Mouse (Mus musculus) T-helper 17 cell (primary cell): Measurements from ENCODE around the gene Phyh.

Experiments
- in situ Hi-C, 2 experiments: fragments of 300-600 bp; cut with MboI, MseI; formaldehyde crosslinking; loops; 1 replicate in 1 of 2; 2 replicates in 1 of 2; pipeline ENCODE4 v1.15.1; 2025; ENCODE audit warnings: high pct_unique_total_duplicates in 2 of 2

Gene Phyh

DNA sequence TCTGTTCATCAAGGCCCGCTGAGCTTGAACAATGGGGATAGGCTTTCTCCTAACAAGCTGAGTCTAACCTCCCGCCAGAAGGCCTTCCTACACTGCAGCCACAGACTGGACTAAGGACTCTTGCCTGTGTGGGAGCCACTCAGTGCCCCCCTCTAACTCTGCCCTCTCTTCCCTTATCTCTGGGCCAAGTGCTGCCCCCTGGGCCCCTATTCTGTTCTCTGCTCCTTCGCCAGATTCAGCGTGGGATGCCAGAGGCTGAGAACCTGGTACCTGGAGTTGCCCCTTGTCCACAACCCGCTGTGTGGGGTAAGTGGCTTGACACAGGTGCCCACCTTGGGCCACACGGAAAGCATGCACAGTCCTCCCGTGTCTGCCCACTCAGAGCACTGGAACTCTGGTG lies 4.9 kb upstream of the Phyh start:
- in situ Hi-C loops, result loop anchor here in 1 of 2 experiments (5.0 to 10.0 kb wide), 2 partner anchors 88 to 1431 kb away; no protein-coding TSS in a partner anchor

DNA sequence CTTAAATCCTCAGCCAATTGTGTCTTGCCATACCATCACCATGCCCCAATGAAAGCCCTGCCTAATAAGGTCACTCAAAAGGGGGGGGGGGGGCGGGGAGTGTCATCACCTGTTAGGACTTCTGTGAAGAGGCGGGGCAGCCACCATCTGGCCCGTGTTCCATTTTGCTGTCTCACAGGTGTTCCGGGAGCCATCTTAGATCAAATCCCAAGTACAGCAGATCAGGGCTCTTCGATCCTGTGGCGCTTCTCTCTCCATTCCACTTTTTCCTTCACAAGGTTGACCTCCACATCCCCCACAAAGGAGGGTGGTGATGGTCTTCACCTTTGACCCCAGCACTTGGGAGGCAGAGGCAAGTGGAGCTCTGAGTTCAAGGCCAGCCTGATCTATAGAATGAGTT lies 2.8 kb upstream of the Phyh start:
- in situ Hi-C loops, result loop anchor here (5.0 to 10.0 kb wide), 2 partner anchors 76 to 1429 kb away; no protein-coding TSS in a partner anchor

DNA sequence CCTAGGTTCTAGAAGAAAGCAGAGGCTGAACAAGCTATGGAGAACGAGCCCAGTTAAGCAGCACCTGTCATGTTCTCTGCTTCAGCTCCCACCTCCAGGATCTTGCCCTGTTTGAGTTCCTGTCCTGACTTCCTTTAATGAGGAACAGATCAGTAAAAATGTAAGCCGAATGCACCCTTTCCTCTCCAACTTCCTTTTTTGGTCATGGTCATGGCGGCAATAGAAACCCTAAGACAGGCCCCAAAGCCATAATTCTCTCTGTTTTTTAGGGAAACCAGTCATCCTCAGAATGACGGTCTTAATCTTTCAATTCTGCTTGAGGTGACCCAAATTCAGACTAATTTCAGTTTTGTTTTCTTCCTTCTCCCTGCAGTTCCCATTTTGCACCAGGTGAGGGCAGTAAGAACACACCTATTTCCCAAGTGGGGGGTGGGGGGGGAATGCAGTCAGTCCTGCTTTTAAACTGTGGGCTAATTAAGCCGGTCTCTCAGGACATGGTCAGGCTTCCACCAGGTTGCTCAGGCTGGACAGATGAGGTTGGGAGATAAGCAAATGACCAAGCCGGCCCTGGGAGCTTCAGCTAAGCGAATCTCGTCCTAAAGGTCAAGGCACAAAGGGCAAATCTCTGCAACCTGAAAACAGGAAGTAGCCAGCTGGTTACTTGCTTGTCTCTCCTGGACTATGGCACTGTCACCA lies 1.3 kb upstream of the Phyh start:
- in situ Hi-C loops, result loop anchor here (5.0 to 10.0 kb wide), 2 partner anchors 75 to 1427 kb away; no protein-coding TSS in a partner anchor

DNA sequence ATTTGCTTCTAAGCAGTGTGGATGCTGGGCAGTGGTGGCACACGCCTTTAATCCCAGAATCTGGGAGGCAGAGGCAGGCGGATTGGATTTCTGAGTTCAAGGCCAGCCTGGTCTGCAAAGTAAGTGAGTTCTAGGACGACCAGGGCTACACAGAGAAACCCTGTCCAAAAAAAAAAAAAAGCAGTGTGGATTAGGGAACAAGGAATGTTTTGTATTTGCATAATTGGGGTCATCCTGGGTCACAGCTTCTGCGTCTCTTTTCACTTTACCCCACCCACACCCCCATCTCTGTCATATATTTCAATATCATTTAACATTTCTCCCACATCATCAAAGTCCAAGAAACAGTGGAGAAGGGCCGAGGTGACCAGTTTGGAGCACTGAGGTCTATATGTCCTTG lies 2.2 kb downstream of the Phyh start:
- in situ Hi-C loops, result loop anchor here in 1 of 2 experiments (10.0 kb wide), 1 partner anchor 604 kb away; no protein-coding TSS in a partner anchor

DNA sequence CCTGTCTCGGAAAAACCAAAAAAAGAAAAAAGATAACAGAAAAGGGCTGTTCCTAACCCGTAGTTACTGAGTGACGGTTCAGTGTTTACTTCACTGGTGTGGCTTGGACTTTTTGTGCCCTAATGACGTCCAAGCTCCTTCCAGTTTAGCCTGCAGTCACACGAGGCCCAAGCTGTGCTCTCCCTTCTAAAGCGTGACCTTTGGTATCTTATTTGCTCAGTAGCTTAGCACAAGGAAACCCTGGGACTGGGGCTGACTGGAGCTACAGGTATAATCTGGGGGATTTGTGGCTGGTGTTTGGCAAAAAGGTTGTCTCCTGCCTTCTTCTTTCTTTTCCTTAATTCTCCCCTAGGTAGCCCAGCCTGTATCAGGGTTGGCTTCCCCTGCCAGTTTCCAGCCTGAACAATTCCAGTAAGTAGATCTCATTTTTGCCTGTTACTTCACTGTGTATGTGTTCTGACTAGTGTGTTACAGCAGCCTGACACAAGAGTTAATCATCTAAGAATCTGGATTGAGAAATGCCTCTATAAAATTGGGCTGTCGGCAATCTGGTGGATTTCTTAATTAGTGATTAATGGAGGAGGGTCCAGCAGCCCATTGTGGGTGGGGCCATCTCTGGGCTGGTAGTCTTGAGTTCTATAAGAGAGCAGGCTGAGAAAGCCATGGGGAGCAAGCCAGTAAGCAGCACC lies 3.8 kb downstream of the Phyh start:
- in situ Hi-C loops, result loop anchor here in 1 of 2 experiments (10.0 kb wide), 1 partner anchor 602 kb away; no protein-coding TSS in a partner anchor

DNA sequence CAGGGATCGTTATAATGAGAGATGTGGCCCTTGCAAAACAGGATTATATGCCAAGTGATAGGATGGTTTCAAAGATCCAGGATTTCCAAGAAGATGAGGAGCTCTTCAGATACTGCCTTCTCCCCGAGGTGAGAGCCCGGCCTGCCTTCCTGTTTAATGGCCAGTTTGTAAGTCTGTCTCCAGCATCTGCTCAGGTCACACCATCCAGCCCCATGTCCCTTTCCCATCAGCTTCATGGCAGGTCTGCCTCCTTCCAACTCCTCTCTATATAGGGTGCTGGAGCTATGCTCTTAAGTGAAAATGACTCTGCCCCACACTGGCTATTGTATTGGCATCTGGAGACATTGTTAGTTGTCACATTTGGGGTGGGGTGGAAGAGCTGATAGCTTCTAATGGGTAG lies 8.6 kb downstream of the Phyh start:
- in situ Hi-C loops, result loop anchor here (5.0 to 10.0 kb wide), 2 partner anchors 45 to 597 kb away; no protein-coding TSS in a partner anchor

DNA sequence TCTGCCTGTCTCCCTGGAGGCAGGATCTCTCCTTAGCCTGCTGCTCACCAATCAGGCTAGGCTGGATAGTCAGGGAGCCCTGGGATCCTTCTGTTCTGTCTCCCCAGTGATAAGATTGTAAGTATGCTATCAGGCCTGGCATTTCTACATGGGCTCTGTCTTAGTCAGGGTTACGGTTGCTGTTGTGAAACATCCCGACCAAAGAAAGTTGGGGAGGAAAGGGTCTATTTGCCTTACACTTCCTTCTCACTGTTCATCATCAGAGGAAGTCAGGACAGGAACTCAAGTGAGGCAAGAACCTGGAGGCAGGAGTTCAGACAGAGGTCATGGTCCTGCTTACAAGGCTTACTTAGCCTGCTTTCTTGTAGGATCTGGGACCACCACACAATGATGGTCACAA lies 10.4 kb downstream of the Phyh start:
- in situ Hi-C loops, result loop anchor here (5.0 to 10.0 kb wide), 2 partner anchors 43 to 596 kb away; no protein-coding TSS in a partner anchor

DNA sequence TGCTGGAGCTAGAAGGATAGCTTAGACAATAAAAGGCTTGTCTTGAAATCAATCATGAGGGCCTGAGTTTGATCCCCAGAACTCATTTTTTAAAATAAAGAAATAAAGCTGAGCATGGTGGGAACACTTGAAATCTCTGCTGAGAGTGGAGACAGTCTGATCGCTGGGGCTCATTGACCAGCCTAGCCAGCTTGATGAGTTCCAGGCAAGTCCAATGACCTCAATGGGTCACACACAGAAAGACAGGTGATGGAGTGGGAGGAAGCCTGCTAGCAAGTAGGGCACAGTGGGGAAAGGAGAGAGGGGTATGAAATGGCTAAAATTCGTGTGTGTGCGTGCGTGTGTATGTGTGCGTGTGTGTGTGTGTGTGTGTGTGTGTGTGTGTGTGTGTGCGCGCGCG lies 15.7 kb downstream of the Phyh start:
- in situ Hi-C loops, result no loop called here

DNA sequence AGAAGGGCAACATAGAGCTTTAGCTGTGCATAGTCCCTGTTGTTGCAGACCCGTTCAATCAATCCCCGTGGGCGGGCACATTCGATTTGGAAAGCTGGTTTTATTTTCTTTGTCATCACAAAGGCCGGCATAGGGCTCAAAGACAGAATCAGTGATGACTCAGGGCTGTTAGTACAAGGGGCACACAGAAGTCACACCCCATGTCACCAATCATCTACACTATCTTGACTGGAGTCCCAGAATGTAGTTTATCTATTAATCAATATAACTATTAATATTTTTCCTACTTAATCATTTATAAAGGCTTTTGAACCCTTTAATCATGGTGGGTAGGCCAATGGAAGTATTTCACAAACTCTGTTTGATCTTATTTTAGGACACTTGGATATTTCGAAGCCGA lies 19.1 kb downstream of the Phyh start:
- in situ Hi-C loops, result no loop called here

DNA sequence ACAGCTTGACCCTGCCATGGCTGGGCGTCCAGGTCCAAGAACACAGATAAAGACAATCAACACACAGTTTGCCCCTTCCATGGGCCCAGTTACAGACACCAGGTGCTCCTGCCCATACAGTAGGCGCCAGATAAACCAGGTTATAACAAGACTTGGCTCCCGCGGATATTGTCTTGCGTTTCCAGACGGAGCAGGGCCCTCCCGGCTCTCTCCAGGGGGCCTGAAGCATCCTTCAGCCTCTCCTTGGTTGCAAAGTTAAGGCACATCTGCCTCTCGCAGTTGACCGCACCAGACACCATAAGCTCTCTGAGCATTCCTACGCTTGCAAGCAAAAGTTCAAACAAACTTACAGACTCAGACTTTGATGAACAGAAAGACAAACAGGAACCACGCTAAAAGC lies 22.0 kb downstream of the Phyh start:
- in situ Hi-C loops, result no loop called here

DNA sequence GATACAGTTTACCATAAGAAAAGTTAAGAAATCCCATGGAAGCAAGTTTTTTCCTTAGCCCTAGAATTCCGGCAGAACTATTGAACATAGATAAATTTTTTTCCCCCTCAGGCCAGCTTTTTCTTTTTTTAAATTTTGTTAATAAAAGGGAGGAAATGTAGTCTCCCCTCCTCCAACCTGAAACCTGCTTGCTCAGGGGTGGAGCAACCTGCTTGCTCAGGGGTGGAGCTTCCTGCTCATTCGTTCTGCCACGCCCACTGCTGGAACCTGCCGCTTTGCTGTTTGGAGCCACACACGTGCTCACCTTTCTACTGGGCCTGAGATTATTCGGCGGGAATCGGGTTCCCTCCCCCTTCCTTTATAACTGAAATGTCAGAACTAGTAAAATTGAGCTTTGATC lies 30.9 kb downstream of the Phyh start:
- in situ Hi-C loops, result loop anchor here in 1 of 2 experiments (25.0 kb wide), 1 partner anchor 912 kb away; no protein-coding TSS in a partner anchor

DNA sequence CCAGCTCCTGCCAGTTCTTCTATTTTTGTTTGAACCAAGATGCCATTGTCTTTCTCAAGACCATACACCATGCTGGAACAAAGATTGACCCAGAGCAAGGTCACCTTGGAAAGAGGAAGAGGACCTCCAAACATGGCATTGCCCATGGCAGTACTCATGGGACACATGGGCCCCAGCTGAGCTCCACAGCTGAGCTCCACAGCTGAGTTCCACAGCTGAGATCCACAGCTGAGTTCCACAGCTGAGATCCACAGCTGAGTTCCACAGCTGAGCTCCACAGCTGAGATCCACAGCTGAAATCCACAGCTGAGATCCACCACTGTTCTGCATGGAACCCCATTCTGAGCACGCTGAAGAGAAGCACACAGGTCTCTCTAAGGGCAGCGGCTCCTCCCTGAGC lies 32.2 kb downstream of the Phyh start:
- in situ Hi-C loops, result loop anchor here in 1 of 2 experiments (25.0 kb wide), 1 partner anchor 914 kb away; no protein-coding TSS in a partner anchor

DNA sequence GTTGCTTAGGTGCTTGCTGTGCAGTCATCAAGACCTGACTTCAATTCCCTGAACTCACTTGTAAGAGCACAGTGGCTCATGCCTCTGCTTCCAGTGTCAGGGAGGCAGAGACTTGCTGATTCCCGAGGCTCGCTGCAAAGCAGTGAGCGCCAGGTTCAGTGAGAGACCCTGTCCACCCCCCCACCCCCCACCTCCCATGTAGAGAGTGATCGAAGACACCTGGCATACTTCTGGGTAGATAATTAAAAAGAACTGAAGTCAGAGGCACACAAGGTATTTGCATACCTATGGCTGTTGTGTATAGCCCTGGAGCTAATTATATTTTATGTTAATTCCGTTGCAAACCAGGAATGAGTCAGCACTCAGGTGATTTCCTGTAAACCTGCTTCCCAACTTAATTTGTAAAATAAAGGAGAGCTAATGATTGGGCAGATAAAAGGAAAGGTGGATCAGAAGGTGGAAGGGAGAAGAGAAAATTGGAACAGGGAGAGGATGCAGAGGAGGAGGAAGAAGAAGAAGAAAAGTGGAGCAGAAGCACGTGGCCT lies 35.5 kb downstream of the Phyh start:
- in situ Hi-C loops, result loop anchor here in 1 of 2 experiments (25.0 kb wide), 1 partner anchor 917 kb away; no protein-coding TSS in a partner anchor

DNA sequence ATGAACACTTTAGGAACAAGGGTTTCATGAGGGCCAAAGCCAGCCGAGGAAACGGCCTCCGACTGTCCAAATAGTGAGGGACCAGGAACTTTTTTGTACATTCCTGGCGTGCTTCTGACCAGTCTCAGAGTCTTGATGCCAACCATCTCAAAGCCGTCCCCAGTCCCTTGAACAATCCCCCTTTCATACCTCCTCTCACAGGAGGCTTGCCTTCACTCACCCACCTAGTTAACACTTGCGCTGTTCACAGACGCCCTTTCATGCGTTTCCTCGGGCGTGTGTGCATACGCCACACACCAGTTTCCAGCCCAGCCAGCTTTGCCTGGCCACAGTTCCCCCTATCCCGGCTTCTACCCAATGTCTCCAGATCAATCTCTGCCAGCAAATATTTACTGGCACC lies 39.2 kb downstream of the Phyh start:
- in situ Hi-C loops, result loop anchor here in 1 of 2 experiments (25.0 kb wide), 1 partner anchor 921 kb away; no protein-coding TSS in a partner anchor

DNA sequence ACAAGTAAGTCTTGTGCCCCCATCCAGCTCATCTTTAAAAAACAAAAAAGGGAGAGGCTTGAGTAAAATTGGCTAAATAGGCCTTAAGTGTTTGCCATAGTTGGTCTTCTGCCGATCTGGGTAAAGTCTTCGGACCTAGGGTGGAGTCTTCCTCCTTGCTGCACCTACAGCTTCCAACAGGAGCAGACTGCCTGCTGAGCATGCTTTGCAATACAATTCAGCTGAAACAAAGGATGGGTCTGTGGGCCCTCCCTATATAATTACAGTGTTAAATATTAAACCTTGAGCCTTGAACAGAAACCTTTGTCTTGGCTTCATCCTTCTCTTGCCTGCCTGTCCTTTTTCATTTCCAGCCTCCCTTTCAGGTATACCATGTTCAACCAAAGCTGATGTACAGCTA lies 49.0 kb downstream of the Phyh start:
- in situ Hi-C loops, result loop anchor here in 1 of 2 experiments (25.0 kb wide), 1 partner anchor 931 kb away; no protein-coding TSS in a partner anchor

DNA sequence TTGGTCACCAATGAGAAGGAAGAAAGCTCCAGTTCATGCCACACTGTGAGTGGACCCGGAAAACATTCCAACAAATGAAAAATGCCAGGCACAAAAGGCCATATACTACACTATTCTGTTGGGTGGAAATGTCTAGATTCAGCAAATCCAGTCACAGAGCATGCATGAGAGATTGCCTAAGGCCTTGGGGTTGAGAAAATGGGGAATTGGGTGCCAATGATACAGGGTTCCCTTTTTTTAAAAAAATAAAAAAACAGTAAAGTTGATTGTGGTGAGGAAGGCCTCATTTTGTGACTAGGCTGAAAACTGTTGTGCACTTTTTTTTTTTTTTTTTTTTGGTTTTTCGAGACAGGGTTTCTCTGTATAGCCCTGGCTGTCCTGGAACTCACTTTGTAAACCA lies 50.3 kb downstream of the Phyh start:
- in situ Hi-C loops, result loop anchor here in 1 of 2 experiments (25.0 kb wide), 1 partner anchor 932 kb away; no protein-coding TSS in a partner anchor

DNA sequence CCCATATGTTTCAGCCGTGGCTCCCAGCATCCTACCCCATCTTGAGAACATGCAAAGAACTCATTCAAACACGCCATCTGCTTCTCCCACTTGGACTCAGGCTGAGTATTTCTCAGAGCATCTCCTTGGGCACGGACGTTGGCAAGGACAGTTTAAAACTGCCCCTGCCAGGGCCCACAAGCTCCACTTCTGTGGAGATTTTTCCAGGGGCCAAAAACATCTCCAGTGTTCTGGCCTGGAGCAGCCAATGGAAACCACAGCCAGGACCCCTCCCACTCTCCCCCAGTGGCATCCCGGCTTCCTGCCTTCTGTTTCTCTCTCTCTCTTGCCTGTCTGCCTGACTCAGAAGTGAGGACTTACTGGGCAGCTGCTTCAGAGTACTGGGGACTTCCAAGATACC lies 57.0 kb downstream of the Phyh start, which contains the start of gene Ucma:
Ucma (plus strand) TSS at position 316 of the 400 bp plus-strand sequence.
- in situ Hi-C loops, result no loop called here

DNA sequence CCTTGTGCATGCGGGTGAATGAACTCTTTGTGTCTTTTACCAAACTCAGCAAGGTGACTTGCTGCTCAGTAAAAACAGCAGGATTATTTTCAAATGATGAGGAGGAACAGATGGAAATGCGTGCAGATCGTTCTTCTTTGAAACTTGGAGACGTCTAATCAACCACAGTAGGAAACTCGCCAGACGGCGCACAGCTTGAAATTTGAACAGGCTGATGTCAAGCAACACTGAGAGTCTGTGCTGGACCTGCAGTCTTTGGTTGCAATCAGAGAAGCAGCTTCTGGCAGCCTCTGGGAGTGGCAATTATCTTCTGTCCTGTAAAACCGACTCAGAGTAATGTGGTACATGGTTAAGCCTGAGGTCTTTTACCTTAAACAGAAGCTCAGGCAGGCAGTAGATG lies 59.3 kb downstream of the Phyh start:
- in situ Hi-C loops, result no loop called here

DNA sequence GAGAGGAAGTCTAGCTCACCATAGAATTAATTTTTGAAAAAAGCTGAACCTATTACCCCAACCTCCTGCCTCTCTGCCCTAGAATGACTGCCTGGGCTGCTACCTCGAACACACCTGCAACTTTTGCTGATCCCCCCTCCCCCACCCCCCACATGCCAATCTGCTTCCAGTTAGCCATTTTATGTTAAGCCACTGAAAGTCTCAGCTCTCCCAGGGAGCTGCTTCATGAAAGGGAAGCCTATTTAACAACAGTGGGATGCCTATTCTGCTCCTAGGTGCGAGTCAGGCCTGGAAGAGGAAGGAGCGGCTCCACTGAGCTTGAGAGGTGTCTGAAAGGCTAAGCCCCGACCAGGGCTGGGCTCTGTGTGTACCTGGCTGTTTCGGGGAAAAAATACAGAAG lies 65.2 kb downstream of the Phyh start:
- in situ Hi-C loops, result no loop called here

DNA sequence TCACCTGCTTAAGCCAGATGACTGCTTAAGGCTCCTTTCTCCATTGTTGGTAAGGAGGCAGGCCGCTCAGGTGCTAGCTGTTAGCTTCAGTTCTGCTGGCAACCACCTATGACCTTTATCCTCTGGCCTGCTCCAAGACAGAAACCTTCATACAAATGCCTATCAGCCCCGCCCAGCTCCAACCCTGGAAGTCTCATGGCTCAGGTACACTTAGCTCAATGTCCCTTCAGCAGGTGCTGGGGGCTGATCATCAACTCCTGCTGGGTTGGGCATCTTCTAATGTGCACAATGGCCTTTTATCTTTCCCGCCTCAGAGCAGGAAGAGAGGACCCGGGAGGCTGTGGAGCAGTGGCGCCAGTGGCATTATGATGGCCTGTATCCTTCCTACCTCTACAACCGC lies 66.2 kb downstream of the Phyh start:
- in situ Hi-C loops, result no loop called here

DNA sequence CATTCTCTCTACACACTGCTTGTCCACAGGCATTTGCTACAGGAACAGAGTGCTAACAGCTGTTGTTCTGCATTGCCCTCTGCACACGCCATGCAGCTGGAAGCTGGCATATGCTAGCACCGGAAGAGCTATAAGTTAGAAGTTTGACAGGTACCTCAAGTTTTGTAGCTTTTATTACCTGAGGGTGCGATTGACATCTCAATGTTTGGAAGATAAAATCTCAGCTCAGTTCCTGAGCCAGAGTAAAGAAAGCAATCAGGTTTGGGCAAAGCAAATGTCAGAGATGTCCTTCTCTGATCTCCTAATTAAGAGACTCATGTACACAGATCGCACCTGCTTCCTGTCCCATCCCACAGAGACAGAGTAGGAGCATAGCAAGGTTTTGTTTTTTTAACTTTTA lies 68.0 kb downstream of the Phyh start:
- in situ Hi-C loops, result no loop called here
